Comparison of ENCODE assay signal across 9 mouse cellular contexts in the genomic region with DNA sequence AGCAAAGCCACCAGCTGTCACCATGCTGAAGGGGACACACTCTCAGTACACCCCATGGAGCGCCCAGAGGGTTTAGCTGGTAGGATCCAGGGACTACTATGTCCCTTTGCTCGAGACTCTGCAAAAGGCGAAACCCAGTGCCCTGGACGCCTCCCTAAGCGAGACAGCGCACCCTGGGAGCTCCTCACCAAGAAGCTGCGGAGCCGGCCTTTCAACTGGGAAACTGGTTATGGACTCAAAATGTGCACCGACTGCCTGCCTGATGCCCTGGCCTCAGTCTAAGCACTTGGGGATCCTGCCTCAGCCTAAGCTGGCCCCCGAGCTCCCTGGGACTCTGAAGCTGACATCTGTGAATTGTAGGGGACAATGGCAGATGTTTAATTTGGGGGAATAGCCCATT. TPM values are rescaled to one million over a fixed set of nuclear protein-coding genes. Genes with fewer than 3 reads are reported as not detected.
DNase-seq lines count a peak whose midpoint lies in the region; ATAC-seq and TF ChIP-seq lines count a peak whose summit lies in the region.
"Had no signal": no experiment of that assay in that cellular context is flagged by ENCODE, and none has a peak within 500 bp of the region (broad histone marks: within the 10 kb centered on the region; RNA-seq: fewer than 3 reads in every experiment).

No protein-coding gene starts in this region.

- H3K4me1 ChIP-seq in forebrain, embryonic 13.5 days: peaks cover 24% of the 10 kb centered on the region
- H3K4me1 ChIP-seq in forebrain, embryonic 11.5 days (replicated peaks; ENCODE audit: control insufficient read depth, insufficient read depth, low read length): peaks cover 5% of the 10 kb centered on the region
- peaks cover 17% of the 10 kb centered on the region; the same call in 1 of the 2 replicates for H3K4me1 ChIP-seq in lung, postnatal 0 days (ENCODE audit: insufficient read depth, low read depth, low read length)
- peaks cover 62% of the 10 kb centered on the region for H3K4me1 ChIP-seq in limb, embryonic 15.5 days
- peaks cover 52% of the 10 kb centered on the region for H3K4me1 ChIP-seq in stomach, embryonic 15.5 days

- no peak for ATAC-seq in forebrain, embryonic 13.5 days
- no peak for ATAC-seq in forebrain, embryonic 11.5 days (replicated peaks; ENCODE audit: low FRiP score)
- no peak for ATAC-seq in lung, postnatal 0 days
- ATAC-seq in limb, embryonic 15.5 days (ENCODE audit: insufficient number of reproducible peaks, low FRiP score, low TSS enrichment, low read depth): no peak
- ATAC-seq in stomach, embryonic 15.5 days (ENCODE audit: insufficient read depth, low FRiP score, low read depth): no peak

- H3K27ac ChIP-seq in forebrain, embryonic 13.5 days: peak overlapping the region; percentile 54; the same call in 1 of the 2 replicates
- H3K27ac ChIP-seq in forebrain, embryonic 11.5 days (ENCODE audit: low read depth, low read length): no peak overlapping the region
- peak overlapping the region; percentile 7; the same call in 1 of the 2 replicates for H3K27ac ChIP-seq in lung, postnatal 0 days (ENCODE audit: low read length)
- peak overlapping the region; percentile 88 for H3K27ac ChIP-seq in limb, embryonic 15.5 days
- H3K27ac ChIP-seq in stomach, embryonic 15.5 days: peak overlapping the region; percentile 88
- H3K27ac ChIP-seq: liver, embryonic 15.5 days had no signal

- WGBS in forebrain, embryonic 13.5 days: 87% methylated on average over 10 of the region's 10 CpGs
- WGBS in forebrain, embryonic 11.5 days: 81% methylated on average over 10 of the region's 10 CpGs
- WGBS in lung, postnatal 0 days: 52% methylated on average over 10 of the region's 10 CpGs
- WGBS in limb, embryonic 15.5 days: 74% methylated on average over 10 of the region's 10 CpGs
- 65% methylated on average over 10 of the region's 10 CpGs for WGBS in stomach, embryonic 15.5 days

- no peak overlapping the region for H3K4me3 ChIP-seq in forebrain, embryonic 13.5 days
- H3K4me3 ChIP-seq in forebrain, embryonic 11.5 days (ENCODE audit: low read depth, low read length): no peak overlapping the region
- H3K4me3 ChIP-seq in lung, postnatal 0 days (ENCODE audit: low read depth, low read length): no peak overlapping the region
- H3K4me3 ChIP-seq in limb, embryonic 15.5 days: no peak overlapping the region
- H3K4me3 ChIP-seq in stomach, embryonic 15.5 days (replicated peaks): no peak overlapping the region
- H3K4me3 ChIP-seq: liver, embryonic 15.5 days had no signal

- no peak overlapping the region for H3K4me2 ChIP-seq in forebrain, embryonic 13.5 days
- H3K4me2 ChIP-seq in forebrain, embryonic 11.5 days (ENCODE audit: low read depth, low read length, severe bottlenecking): no peak overlapping the region
- H3K4me2 ChIP-seq in lung, postnatal 0 days (replicated peaks; ENCODE audit: low read depth, low read length): no peak overlapping the region
- peak overlapping the region; percentile 6; the same call in 1 of the 2 replicates for H3K4me2 ChIP-seq in limb, embryonic 15.5 days
- H3K4me2 ChIP-seq in stomach, embryonic 15.5 days: peak overlapping the region; percentile 17
- H3K4me2 ChIP-seq: liver, embryonic 15.5 days had no signal

- TF ChIP-seq EP300 in lung, postnatal 0 days (IDR thresholded peaks at IDR 0.05): no peak

- no peaks in the 10 kb centered on the region for H3K9me3 ChIP-seq in forebrain, embryonic 13.5 days (replicated peaks)
- no peaks in the 10 kb centered on the region for H3K9me3 ChIP-seq in forebrain, embryonic 11.5 days (ENCODE audit: control insufficient read depth, low read length)
- H3K9me3 ChIP-seq in lung, postnatal 0 days (ENCODE audit: low read length): no peaks in the 10 kb centered on the region
- H3K9me3 ChIP-seq in limb, embryonic 15.5 days: no peaks in the 10 kb centered on the region
- no peaks in the 10 kb centered on the region for H3K9me3 ChIP-seq in stomach, embryonic 15.5 days
- H3K9me3 ChIP-seq: liver, embryonic 15.5 days had no signal

- DNase-seq in forebrain, embryonic 11.5 days (ENCODE audit: low spot score): no peak
- DNase-seq in lung, postnatal 0 days (ENCODE audit: low spot score): no peak
- no peak for DNase-seq in lung, adult 18-20 months
- no peak for DNase-seq in right cerebral cortex, postnatal 14 days
- DNase-seq in kidney, postnatal 36 days: no peak

- no peaks in the 10 kb centered on the region for H3K27me3 ChIP-seq in forebrain, embryonic 13.5 days
- H3K27me3 ChIP-seq in forebrain, embryonic 11.5 days (ENCODE audit: control insufficient read depth, insufficient read depth, low read length): no peaks in the 10 kb centered on the region
- H3K27me3 ChIP-seq in lung, postnatal 0 days (replicated peaks; ENCODE audit: insufficient read depth, low read length): no peaks in the 10 kb centered on the region
- H3K27me3 ChIP-seq in limb, embryonic 15.5 days: no peaks in the 10 kb centered on the region
- H3K27me3 ChIP-seq in stomach, embryonic 15.5 days (replicated peaks): no peaks in the 10 kb centered on the region
- H3K27me3 ChIP-seq: liver, embryonic 15.5 days had no signal

- no peak for TF ChIP-seq CTCF in lung, postnatal 0 days (IDR thresholded peaks at IDR 0.05)

- peak overlapping the region; percentile 39; the same call in 1 of the 2 replicates for H3K9ac ChIP-seq in forebrain, embryonic 13.5 days
- H3K9ac ChIP-seq in forebrain, embryonic 11.5 days (ENCODE audit: low read length): no peak overlapping the region
- H3K9ac ChIP-seq in lung, postnatal 0 days (replicated peaks; ENCODE audit: low read depth): no peak overlapping the region
- no peak overlapping the region for H3K9ac ChIP-seq in limb, embryonic 15.5 days
- H3K9ac ChIP-seq in stomach, embryonic 15.5 days: no peak overlapping the region
- H3K9ac ChIP-seq: liver, embryonic 15.5 days had no signal

- H3K36me3 ChIP-seq in forebrain, embryonic 13.5 days (ENCODE audit: poor library complexity, severe bottlenecking): peaks cover 11% of the 10 kb centered on the region
- H3K36me3 ChIP-seq in forebrain, embryonic 11.5 days (ENCODE audit: control insufficient read depth, insufficient read depth, low read length): no peaks in the 10 kb centered on the region
- no peaks in the 10 kb centered on the region for H3K36me3 ChIP-seq in lung, postnatal 0 days (ENCODE audit: insufficient read depth, low read length)
- H3K36me3 ChIP-seq in limb, embryonic 15.5 days: peaks cover 10% of the 10 kb centered on the region
- peaks cover 11% of the 10 kb centered on the region; the same call in 1 of the 2 replicates for H3K36me3 ChIP-seq in stomach, embryonic 15.5 days

RNA-seq across cellular contexts. Expression of a gene that starts 30.4 kb away (rescaled TPM):
- polyA plus RNA-seq in forebrain, embryonic 13.5 days (2015; fragmentation: Nextera tagmentation; extraction: Ambion mirVana): 23.4 and 28.2 TPM in 2 replicates
- 16.3 and 18.1 TPM in 2 replicates for polyA plus RNA-seq in forebrain, embryonic 11.5 days (2014; fragmentation: Nextera tagmentation; extraction: Ambion mirVana)
- 5.1 and 7.0 TPM in 2 replicates for polyA plus RNA-seq in lung, postnatal 0 days (2015; fragmentation: Nextera tagmentation; extraction: Ambion mirVana)
- 22.2 and 22.4 TPM in 2 replicates for polyA plus RNA-seq in limb, embryonic 15.5 days (2015; fragmentation: Nextera tagmentation; extraction: Ambion mirVana)
- 15.4 and 18.8 TPM in 2 replicates for polyA plus RNA-seq in stomach, embryonic 15.5 days (2015; fragmentation: Nextera tagmentation; extraction: Ambion mirVana)

RNA-seq across cellular contexts. Expression of a gene that starts 35.7 kb away (rescaled TPM):
- polyA plus RNA-seq in forebrain, embryonic 13.5 days (2015; fragmentation: Nextera tagmentation; extraction: Ambion mirVana): 0.18 and 0.35 TPM in 2 replicates
- 0.56 TPM in 1 of 2 replicates, not detected in the other for polyA plus RNA-seq in forebrain, embryonic 11.5 days (2014; fragmentation: Nextera tagmentation; extraction: Ambion mirVana)
- 0.13 and 0.29 TPM in 2 replicates for polyA plus RNA-seq in lung, postnatal 0 days (2015; fragmentation: Nextera tagmentation; extraction: Ambion mirVana)
- polyA plus RNA-seq in limb, embryonic 15.5 days (2015; fragmentation: Nextera tagmentation; extraction: Ambion mirVana): 101 and 104 TPM in 2 replicates
- polyA plus RNA-seq in stomach, embryonic 15.5 days (2015; fragmentation: Nextera tagmentation; extraction: Ambion mirVana): 0.22 and 0.28 TPM in 2 replicates

RNA-seq across cellular contexts. Expression of a gene that starts 55.9 kb away (rescaled TPM):
- 14.2 and 16.3 TPM in 2 replicates for polyA plus RNA-seq in forebrain, embryonic 13.5 days (2015; fragmentation: Nextera tagmentation; extraction: Ambion mirVana)
- polyA plus RNA-seq in forebrain, embryonic 11.5 days (2014; fragmentation: Nextera tagmentation; extraction: Ambion mirVana): 25.6 and 25.8 TPM in 2 replicates
- 10.4 and 11.1 TPM in 2 replicates for polyA plus RNA-seq in lung, postnatal 0 days (2015; fragmentation: Nextera tagmentation; extraction: Ambion mirVana)
- polyA plus RNA-seq in limb, embryonic 15.5 days (2015; fragmentation: Nextera tagmentation; extraction: Ambion mirVana): 13.8 and 16.7 TPM in 2 replicates
- polyA plus RNA-seq in stomach, embryonic 15.5 days (2015; fragmentation: Nextera tagmentation; extraction: Ambion mirVana): 16.1 and 17.5 TPM in 2 replicates

Comparison
In these comparisons a context has a peak if more than half of its experiments do, and no peak if none do; other contexts are left out.
1. H3K4me2 ChIP-seq: peak in limb, embryonic 15.5 days (single experiment) and stomach, embryonic 15.5 days (single experiment); none in forebrain, embryonic 13.5 days (single experiment), forebrain, embryonic 11.5 days (single experiment) and lung, postnatal 0 days (single experiment).
2. RNA of a gene that starts 35.7 kb away (polyA plus RNA-seq): 101 to 104 TPM in limb, embryonic 15.5 days; 0.56 TPM in forebrain, embryonic 11.5 days, 0.22 to 0.28 TPM in stomach, embryonic 15.5 days, 0.18 to 0.35 TPM in forebrain, embryonic 13.5 days and 0.13 to 0.29 TPM in lung, postnatal 0 days; every median in the first group is over 10 times any median in the second.